Mouse (Mus musculus) stomach, postnatal 0 days (tissue): ENCODE results near the gene Cdr2.

Source experiments
- CTCF ChIP-seq: IDR thresholded peaks from 2 replicates; pipeline ENCODE4 v1.5.1; 2016; ENCODE audit warnings: antibody characterized with exemption, low read depth, mild to moderate bottlenecking, moderate library complexity
- EP300 ChIP-seq: optimal IDR thresholded peaks from 2 replicates; pipeline ENCODE3; 2016; ENCODE audit warnings: antibody characterized with exemption

GRCm38 (mm10) chr7:120941214-120941613, 40.9 kb downstream of the Cdr2 start:
- TF ChIP-seq EP300 (no peak), CTCF (no peak)
